Mouse (Mus musculus): ENCODE data around the gene Ttc36.

DNA sequence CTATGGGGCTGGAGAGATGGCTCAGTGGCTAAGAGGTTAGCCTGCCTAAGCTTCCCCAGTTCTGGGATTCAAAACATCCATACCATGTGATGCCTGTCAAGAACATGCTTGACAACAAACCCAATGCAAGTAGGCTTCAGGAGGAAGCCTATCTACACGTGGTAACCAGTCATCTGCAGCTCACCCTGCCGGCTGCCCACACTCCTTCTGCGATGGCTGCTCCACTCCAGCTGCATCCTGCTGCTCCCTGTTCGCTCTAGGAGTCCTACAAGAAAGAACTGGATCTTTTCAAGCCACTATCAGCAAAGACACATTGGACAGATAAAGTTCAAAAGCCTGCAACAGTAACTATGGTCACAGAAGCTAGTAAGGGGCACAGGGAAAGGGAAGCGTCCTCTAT lies 14.7 kb upstream of the Ttc36 start:
- TF ChIP-seq CTCF (IDR thresholded peaks at IDR 0.05; ENCODE audit: control insufficient read depth, insufficient read depth, low read length) (no peak), POLR2A (IDR thresholded peaks at IDR 0.05; ENCODE audit: borderline replicate concordance, control insufficient read depth, low read depth, low read length) (no peak)
